Mouse (Mus musculus): Measurements from ENCODE around the gene Flrt2. TPM values are rescaled to one million over a fixed set of nuclear protein-coding genes. Genes with fewer than 3 reads are reported as not detected.

The Flrt2 gene
- polyA plus RNA-seq, 1 experiment from 2014 or later = 22.9 TPM

- Histone ChIP-seq H3K27ac (ENCODE audit: low read depth, low read length) (no peak overlapping the region), H3K4me1 (ENCODE audit: control insufficient read depth, insufficient read depth, low read length) (peaks cover 6% of the 10 kb centered on the region; the same call in 1 of the 2 replicates), H3K27me3 (ENCODE audit: control insufficient read depth, insufficient read depth, low read length) (no peaks in the 10 kb centered on the region), H3K9me3 (ENCODE audit: control insufficient read depth, low read length) (no peaks in the 10 kb centered on the region), H3K4me2 (ENCODE audit: low read depth) (no peak overlapping the region), H3K4me3 (ENCODE audit: low read depth, low read length) (no peak overlapping the region), H3K36me3 (ENCODE audit: control insufficient read depth, insufficient read depth, low read length) (no peaks in the 10 kb centered on the region), H3K9ac (ENCODE audit: low read length) (no peak overlapping the region)
- no peak for DNase-seq (ENCODE audit: low spot score)
- 68% methylated on average over 2 of the region's 2 CpGs for WGBS
- ATAC-seq (ENCODE audit: insufficient read depth, low FRiP score, low TSS enrichment) = no peak
These were observed 8.7 kb downstream of the Flrt2 start for GRCm38 (mm10) chr12:95700746-95701145.

GRCm38 (mm10) chr12:95701580-95701979 lies 9.6 kb downstream of the Flrt2 start:
- Histone ChIP-seq H3K27ac (ENCODE audit: low read depth, low read length) (no peak overlapping the region), H3K36me3 (ENCODE audit: control insufficient read depth, insufficient read depth, low read length) (no peaks in the 10 kb centered on the region), H3K4me2 (ENCODE audit: low read depth) (no peak overlapping the region), H3K9ac (ENCODE audit: low read length) (no peak overlapping the region), H3K27me3 (ENCODE audit: control insufficient read depth, insufficient read depth, low read length) (no peaks in the 10 kb centered on the region), H3K4me3 (ENCODE audit: low read depth, low read length) (no peak overlapping the region), H3K4me1 (ENCODE audit: control insufficient read depth, insufficient read depth, low read length) (peaks cover 3% of the 10 kb centered on the region; the same call in 1 of the 2 replicates), H3K9me3 (ENCODE audit: control insufficient read depth, low read length) (no peaks in the 10 kb centered on the region)
- ATAC-seq (ENCODE audit: insufficient read depth, low FRiP score, low TSS enrichment) (no peak), DNase-seq (ENCODE audit: low spot score) (no peak)

DNA sequence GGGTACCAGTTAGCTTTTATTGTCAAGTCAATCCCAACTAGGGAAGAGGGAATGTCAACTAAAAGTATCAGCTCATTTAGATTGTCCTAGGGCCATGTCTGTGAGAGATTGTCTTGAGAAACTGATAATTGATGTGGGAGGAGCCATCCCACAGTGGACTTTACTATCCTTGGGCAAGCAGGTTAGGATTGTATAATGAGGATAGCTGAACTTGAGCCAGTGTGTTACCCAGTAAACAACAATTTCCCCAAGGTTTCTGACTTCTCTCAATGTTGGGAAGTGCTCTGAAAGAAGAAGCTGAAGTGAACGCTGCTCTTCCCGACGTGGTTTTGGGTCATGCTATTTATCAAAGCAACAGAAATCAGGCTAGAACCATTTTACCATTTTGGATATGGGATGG lies 13.0 kb downstream of the Flrt2 start:
- Histone ChIP-seq H3K4me2 (ENCODE audit: low read depth) (no peak overlapping the region), H3K27ac (ENCODE audit: low read depth, low read length) (no peak overlapping the region), H3K4me3 (ENCODE audit: low read depth, low read length) (no peak overlapping the region), H3K27me3 (ENCODE audit: control insufficient read depth, insufficient read depth, low read length) (no peaks in the 10 kb centered on the region), H3K4me1 (ENCODE audit: control insufficient read depth, insufficient read depth, low read length) (no peaks in the 10 kb centered on the region), H3K9ac (ENCODE audit: low read length) (no peak overlapping the region), H3K36me3 (ENCODE audit: control insufficient read depth, insufficient read depth, low read length) (no peaks in the 10 kb centered on the region), H3K9me3 (ENCODE audit: control insufficient read depth, low read length) (no peaks in the 10 kb centered on the region)
- DNase-seq (ENCODE audit: low spot score) = no peak
- ATAC-seq (ENCODE audit: insufficient read depth, low FRiP score, low TSS enrichment) = no peak
- 89% methylated on average over 3 of the region's 3 CpGs for WGBS

- no peaks in the 10 kb centered on the region for H3K4me1 ChIP-seq (ENCODE audit: control insufficient read depth, insufficient read depth, low read length)
- no peak overlapping the region for H3K4me2 ChIP-seq (ENCODE audit: low read depth)
- no peaks in the 10 kb centered on the region for H3K9me3 ChIP-seq (ENCODE audit: control insufficient read depth, low read length)
- no peaks in the 10 kb centered on the region for H3K27me3 ChIP-seq (ENCODE audit: control insufficient read depth, insufficient read depth, low read length)
- DNase-seq (ENCODE audit: low spot score) (no peak), ATAC-seq (ENCODE audit: insufficient read depth, low FRiP score, low TSS enrichment) (no peak)
- H3K36me3 ChIP-seq (ENCODE audit: control insufficient read depth, insufficient read depth, low read length) = no peaks in the 10 kb centered on the region
- H3K9ac ChIP-seq (ENCODE audit: low read length) = no peak overlapping the region
- no peak overlapping the region for H3K27ac ChIP-seq (ENCODE audit: low read depth, low read length)
- WGBS = 93% methylated on average over 2 of the region's 2 CpGs
- no peak overlapping the region for H3K4me3 ChIP-seq (ENCODE audit: low read depth, low read length)
These were observed 31.2 kb downstream of the Flrt2 start for GRCm38 (mm10) chr12:95723265-95723664.

DNA sequence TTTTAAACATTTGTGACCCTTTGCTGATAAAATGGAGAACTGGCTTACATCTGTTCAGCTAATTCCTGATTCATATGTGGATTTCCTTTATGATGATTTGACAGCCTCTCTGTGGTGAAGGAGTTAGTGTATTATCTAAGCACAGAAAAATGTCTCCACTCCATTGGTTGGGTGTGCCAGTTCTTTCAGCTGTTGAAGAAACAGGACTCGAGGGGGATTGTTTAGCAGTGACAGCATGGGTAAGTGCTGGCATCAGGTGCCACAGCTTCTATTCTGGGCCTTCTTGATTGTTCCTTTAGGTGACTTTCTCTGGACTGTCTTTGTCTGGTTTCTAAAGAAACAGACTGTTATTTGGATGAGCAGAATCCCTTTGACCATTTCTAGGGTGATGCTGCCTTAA lies 42.0 kb downstream of the Flrt2 start:
- H3K4me2 ChIP-seq (ENCODE audit: low read depth) = no peak overlapping the region
- H3K36me3 ChIP-seq (ENCODE audit: control insufficient read depth, insufficient read depth, low read length) = no peaks in the 10 kb centered on the region
- no peak for ATAC-seq (ENCODE audit: insufficient read depth, low FRiP score, low TSS enrichment)
- H3K4me3 ChIP-seq (ENCODE audit: low read depth, low read length) = no peak overlapping the region
- H3K9me3 ChIP-seq (ENCODE audit: control insufficient read depth, low read length) = no peaks in the 10 kb centered on the region
- WGBS = 76% methylated on average over 1 of the region's 1 CpGs
- H3K27me3 ChIP-seq (ENCODE audit: control insufficient read depth, insufficient read depth, low read length) = no peaks in the 10 kb centered on the region
- H3K4me1 ChIP-seq (ENCODE audit: control insufficient read depth, insufficient read depth, low read length) = no peaks in the 10 kb centered on the region
- DNase-seq (ENCODE audit: low spot score) = no peak
- no peak overlapping the region for H3K9ac ChIP-seq (ENCODE audit: low read length)
- H3K27ac ChIP-seq (ENCODE audit: low read depth, low read length) = no peak overlapping the region

GRCm38 (mm10) chr12:95737571-95737970 lies 45.5 kb downstream of the Flrt2 start:
- 72% methylated on average over 8 of the region's 8 CpGs for WGBS
- Histone ChIP-seq H3K9me3 (ENCODE audit: control insufficient read depth, low read length) (no peaks in the 10 kb centered on the region), H3K27me3 (ENCODE audit: control insufficient read depth, insufficient read depth, low read length) (no peaks in the 10 kb centered on the region), H3K4me3 (ENCODE audit: low read depth, low read length) (no peak overlapping the region), H3K36me3 (ENCODE audit: control insufficient read depth, insufficient read depth, low read length) (no peaks in the 10 kb centered on the region), H3K27ac (ENCODE audit: low read depth, low read length) (no peak overlapping the region), H3K4me2 (ENCODE audit: low read depth) (no peak overlapping the region), H3K9ac (ENCODE audit: low read length) (no peak overlapping the region), H3K4me1 (ENCODE audit: control insufficient read depth, insufficient read depth, low read length) (no peaks in the 10 kb centered on the region)
- ATAC-seq (ENCODE audit: insufficient read depth, low FRiP score, low TSS enrichment) (no peak), DNase-seq (ENCODE audit: low spot score) (no peak)

- no peak overlapping the region for H3K9ac ChIP-seq (ENCODE audit: low read length)
- H3K4me1 ChIP-seq (ENCODE audit: control insufficient read depth, insufficient read depth, low read length) = no peaks in the 10 kb centered on the region
- no peak overlapping the region for H3K4me2 ChIP-seq (ENCODE audit: low read depth)
- no peaks in the 10 kb centered on the region for H3K27me3 ChIP-seq (ENCODE audit: control insufficient read depth, insufficient read depth, low read length)
- no peak overlapping the region for H3K4me3 ChIP-seq (ENCODE audit: low read depth, low read length)
- WGBS = 67% methylated on average over 5 of the region's 5 CpGs
- DNase-seq (ENCODE audit: low spot score) (no peak), ATAC-seq (ENCODE audit: insufficient read depth, low FRiP score, low TSS enrichment) (no peak)
- H3K36me3 ChIP-seq (ENCODE audit: control insufficient read depth, insufficient read depth, low read length) = no peaks in the 10 kb centered on the region
- H3K9me3 ChIP-seq (ENCODE audit: control insufficient read depth, low read length) = no peaks in the 10 kb centered on the region
- no peak overlapping the region for H3K27ac ChIP-seq (ENCODE audit: low read depth, low read length)
These were observed 46.0 kb downstream of the Flrt2 start for GRCm38 (mm10) chr12:95738031-95738430.

DNA sequence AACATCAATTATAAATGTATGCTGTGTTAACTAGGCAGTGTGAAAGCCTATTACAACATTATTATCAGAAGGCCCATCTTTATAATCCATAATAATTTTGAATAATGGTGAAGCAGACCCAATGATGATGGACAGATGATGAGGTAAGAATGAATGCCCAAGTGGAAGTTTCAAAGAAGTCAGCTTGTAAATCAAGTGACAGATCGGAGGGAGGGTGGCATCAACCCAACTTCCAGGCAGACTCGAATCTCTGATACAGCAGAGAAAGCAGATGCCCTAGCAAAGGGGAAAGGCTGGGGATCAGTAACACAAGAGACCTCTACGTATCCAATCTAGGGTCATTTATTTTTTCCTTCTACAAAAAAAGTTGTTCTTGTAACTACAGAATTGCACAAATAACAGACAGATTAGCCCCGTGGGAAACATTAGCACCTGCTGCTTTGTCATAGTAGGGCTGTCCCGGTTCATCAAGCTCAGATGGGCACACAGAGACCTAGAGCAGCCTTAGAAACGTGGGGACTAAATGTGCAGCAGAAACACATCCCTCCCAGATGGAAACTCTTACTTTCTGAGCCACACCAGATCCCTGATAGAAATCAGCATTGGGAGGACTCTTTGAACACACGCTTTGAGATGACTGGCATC lies 46.6 kb downstream of the Flrt2 start:
- ATAC-seq (ENCODE audit: insufficient read depth, low FRiP score, low TSS enrichment) (no peak), DNase-seq (ENCODE audit: low spot score) (no peak)
- H3K4me2 ChIP-seq (ENCODE audit: low read depth) = no peak overlapping the region
- no peak overlapping the region for H3K27ac ChIP-seq (ENCODE audit: low read depth, low read length)
- H3K36me3 ChIP-seq (ENCODE audit: control insufficient read depth, insufficient read depth, low read length) = no peaks in the 10 kb centered on the region
- no peak overlapping the region for H3K4me3 ChIP-seq (ENCODE audit: low read depth, low read length)
- H3K4me1 ChIP-seq (ENCODE audit: control insufficient read depth, insufficient read depth, low read length) = no peaks in the 10 kb centered on the region
- no peak overlapping the region for H3K9ac ChIP-seq (ENCODE audit: low read length)
- H3K9me3 ChIP-seq (ENCODE audit: control insufficient read depth, low read length) = no peaks in the 10 kb centered on the region
- 53% methylated on average over 7 of the region's 7 CpGs for WGBS
- H3K27me3 ChIP-seq (ENCODE audit: control insufficient read depth, insufficient read depth, low read length) = no peaks in the 10 kb centered on the region

DNA sequence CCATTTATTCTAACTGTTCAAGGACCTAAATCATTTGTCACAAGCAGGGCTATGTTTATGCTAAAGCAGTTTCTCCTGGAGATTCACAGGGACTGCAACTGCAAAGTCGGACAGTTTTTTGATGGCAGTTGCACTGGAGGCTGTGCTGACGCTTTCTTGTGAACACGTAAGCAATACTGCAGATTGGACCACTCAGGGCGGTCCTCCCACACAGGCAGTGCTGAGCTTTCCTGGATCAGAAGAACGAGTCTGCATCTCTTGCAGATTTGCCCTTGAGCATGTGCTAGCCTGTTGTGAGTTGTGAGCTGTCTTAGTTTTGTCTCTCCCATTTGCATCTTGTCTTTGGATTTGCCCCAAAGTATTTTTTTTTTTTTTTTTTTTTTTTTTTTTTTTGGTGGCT lies 47.7 kb downstream of the Flrt2 start:
- Histone ChIP-seq H3K9me3 (ENCODE audit: control insufficient read depth, low read length) (no peaks in the 10 kb centered on the region), H3K27ac (ENCODE audit: low read depth, low read length) (no peak overlapping the region), H3K4me2 (ENCODE audit: low read depth) (no peak overlapping the region), H3K4me3 (ENCODE audit: low read depth, low read length) (no peak overlapping the region), H3K27me3 (ENCODE audit: control insufficient read depth, insufficient read depth, low read length) (no peaks in the 10 kb centered on the region), H3K9ac (ENCODE audit: low read length) (no peak overlapping the region), H3K4me1 (ENCODE audit: control insufficient read depth, insufficient read depth, low read length) (0 out of 2 replicates have a peak, but pooled peaks cover 3% of the 10 kb centered on the region), H3K36me3 (ENCODE audit: control insufficient read depth, insufficient read depth, low read length) (no peaks in the 10 kb centered on the region)
- WGBS = 91% methylated on average over 5 of the region's 5 CpGs
- DNase-seq (ENCODE audit: low spot score) (no peak), ATAC-seq (ENCODE audit: insufficient read depth, low FRiP score, low TSS enrichment) (no peak)
